Mouse (Mus musculus) neural tube, embryonic 12.5 days (tissue): ENCODE data around the gene Rev1. TPM values are rescaled to one million over a fixed set of nuclear protein-coding genes. Genes with fewer than 3 reads are reported as not detected.

Experiments
- ATAC-seq: fragments of 200-750 bp; cut with Nextera tagmentation; 2 replicates; pipeline ENCODE4 v1.8.0; 2017; ENCODE audit warnings: low read depth, mild to moderate bottlenecking, moderate TSS enrichment, moderate library complexity; ENCODE audit not compliant: low FRiP score
- H3K27ac ChIP-seq: fragments of 300-500 bp; sonication (generic); 2 replicates; pipeline ENCODE4 v1.5.1; 2016
- H3K27me3 ChIP-seq: fragments of 300-500 bp; sonication (generic); replicated peaks from 2 replicates; pipeline ENCODE4 v1.6.1; 2016; ENCODE audit warnings: mild to moderate bottlenecking
- H3K36me3 ChIP-seq: fragments of 300-500 bp; sonication (generic); 2 replicates; pipeline ENCODE4 v1.6.1; 2016; ENCODE audit warnings: mild to moderate bottlenecking
- H3K4me1 ChIP-seq: fragments of 300-500 bp; sonication (generic); 2 replicates; pipeline ENCODE4 v1.6.1; 2016
- H3K4me2 ChIP-seq: fragments of 300-500 bp; sonication (generic); replicated peaks from 2 replicates; pipeline ENCODE4 v1.6.1; 2016; ENCODE audit warnings: mild to moderate bottlenecking
- H3K4me3 ChIP-seq: fragments of 300-500 bp; sonication (generic); 2 replicates; pipeline ENCODE4 v1.5.1; 2016
- H3K9ac ChIP-seq: fragments of 300-500 bp; sonication (generic); 2 replicates; pipeline ENCODE4 v1.6.1; 2016; ENCODE audit warnings: mild to moderate bottlenecking
- H3K9me3 ChIP-seq: fragments of 300-500 bp; sonication (generic); 2 replicates; pipeline ENCODE4 v1.6.1; 2016; ENCODE audit warnings: mild to moderate bottlenecking
- WGBS: fragments of 180-500 bp; shearing (Covaris S2); methylation state at CpG from one replicate; pipeline ENCODE4 v1.1.7; 2016; 5-methylcytosine and 5-hydroxymethylcytosine counted together
- polyA plus RNA-seq: library from polyadenylated mRNA; unstranded; fragments of >200 nt; fragmentation: Nextera tagmentation; extraction: Ambion mirVana; gene quantifications from 2 replicates; pipeline ENCODE4 v1.2.1, GENCODE M21; 2016

The Rev1 gene
- polyA plus RNA-seq: 38.6 and 43.5 TPM in 2 replicates

- under 1% methylated on average over 95 of the region's 122 CpGs for WGBS
- no peaks in the 10 kb centered on the region for H3K27me3 ChIP-seq
- H3K9me3 ChIP-seq: no peaks in the 10 kb centered on the region
- peak within 1 kb of the TSS; percentile 88 for H3K4me3 ChIP-seq
- H3K9ac ChIP-seq: peak within 1 kb of the TSS; percentile 96
- peak within 1 kb of the TSS; percentile 92 for H3K27ac ChIP-seq
- peaks cover 15% of the 10 kb centered on the region for H3K4me1 ChIP-seq
- no peaks in the 10 kb centered on the region for H3K36me3 ChIP-seq
- peak within 1 kb of the TSS; percentile 84 for H3K4me2 ChIP-seq
- ATAC-seq: peak; percentile 93
Observed at GRCm38 (mm10) chr1:38129501-38130267, at the start of gene Rev1. TSS of gene Rev1 (minus strand) at chr1:38129801.

- Histone ChIP-seq H3K27me3 (no peaks in the 10 kb centered on the region), H3K4me2 (no peak overlapping the region), H3K9me3 (no peaks in the 10 kb centered on the region), H3K4me1 (no peaks in the 10 kb centered on the region), H3K27ac (no peak overlapping the region), H3K9ac (no peak overlapping the region), H3K36me3 (peaks cover 37% of the 10 kb centered on the region), H3K4me3 (no peak overlapping the region)
- no peak for ATAC-seq
- 92% methylated on average over 8 of the region's 8 CpGs for WGBS
Observed at GRCm38 (mm10) chr1:38178929-38179328, 49.3 kb upstream of the Rev1 start.

- Histone ChIP-seq H3K4me3 (no peak overlapping the region), H3K4me1 (no peaks in the 10 kb centered on the region), H3K4me2 (no peak overlapping the region), H3K27me3 (no peaks in the 10 kb centered on the region), H3K9ac (no peak overlapping the region), H3K9me3 (no peaks in the 10 kb centered on the region), H3K27ac (no peak overlapping the region), H3K36me3 (peaks cover 27% of the 10 kb centered on the region)
- ATAC-seq: no peak
- WGBS: 94% methylated on average over 7 of the region's 7 CpGs
Observed at GRCm38 (mm10) chr1:38176077-38176476, 46.5 kb upstream of the Rev1 start.

- H3K4me2 ChIP-seq: no peak overlapping the region
- ATAC-seq: no peak
- no peaks in the 10 kb centered on the region for H3K4me1 ChIP-seq
- H3K36me3 ChIP-seq: no peaks in the 10 kb centered on the region
- no peak overlapping the region for H3K27ac ChIP-seq
- no peaks in the 10 kb centered on the region for H3K9me3 ChIP-seq
- H3K27me3 ChIP-seq: no peaks in the 10 kb centered on the region
- no peak overlapping the region for H3K9ac ChIP-seq
- no peak overlapping the region for H3K4me3 ChIP-seq
- WGBS: 92% methylated on average over 4 of the region's 4 CpGs
Observed at GRCm38 (mm10) chr1:38171874-38172273, 42.3 kb upstream of the Rev1 start.

- Histone ChIP-seq H3K36me3 (no peaks in the 10 kb centered on the region), H3K27ac (no peak overlapping the region), H3K27me3 (no peaks in the 10 kb centered on the region), H3K9me3 (no peaks in the 10 kb centered on the region), H3K4me1 (no peaks in the 10 kb centered on the region), H3K9ac (no peak overlapping the region), H3K4me3 (no peak overlapping the region), H3K4me2 (no peak overlapping the region)
- ATAC-seq: no peak
- 80% methylated on average over 2 of the region's 2 CpGs for WGBS
Observed at GRCm38 (mm10) chr1:38165696-38166095, 36.1 kb upstream of the Rev1 start.

- Histone ChIP-seq H3K4me3 (no peak overlapping the region), H3K27me3 (no peaks in the 10 kb centered on the region), H3K9ac (no peak overlapping the region), H3K4me1 (no peaks in the 10 kb centered on the region), H3K9me3 (no peaks in the 10 kb centered on the region), H3K4me2 (no peak overlapping the region), H3K36me3 (no peaks in the 10 kb centered on the region), H3K27ac (no peak overlapping the region)
- 90% methylated on average over 5 of the region's 5 CpGs for WGBS
- ATAC-seq: no peak
Observed at GRCm38 (mm10) chr1:38150086-38150485, 20.5 kb upstream of the Rev1 start.

- Histone ChIP-seq H3K27me3 (no peaks in the 10 kb centered on the region), H3K9ac (no peak overlapping the region), H3K27ac (no peak overlapping the region), H3K36me3 (no peaks in the 10 kb centered on the region), H3K9me3 (no peaks in the 10 kb centered on the region), H3K4me2 (no peak overlapping the region), H3K4me1 (no peaks in the 10 kb centered on the region), H3K4me3 (no peak overlapping the region)
- 86% methylated on average over 4 of the region's 4 CpGs for WGBS
- no peak for ATAC-seq
Observed at GRCm38 (mm10) chr1:38146008-38146407, 16.4 kb upstream of the Rev1 start.

- WGBS: 80% methylated on average over 1 of the region's 1 CpGs
- Histone ChIP-seq H3K27me3 (no peaks in the 10 kb centered on the region), H3K4me3 (no peak overlapping the region), H3K9me3 (no peaks in the 10 kb centered on the region), H3K27ac (no peak overlapping the region), H3K4me1 (no peaks in the 10 kb centered on the region), H3K36me3 (no peaks in the 10 kb centered on the region), H3K4me2 (no peak overlapping the region), H3K9ac (no peak overlapping the region)
- ATAC-seq: no peak
Observed at GRCm38 (mm10) chr1:38141371-38141770, 11.8 kb upstream of the Rev1 start.

- Histone ChIP-seq H3K4me1 (no peaks in the 10 kb centered on the region), H3K27ac (no peak overlapping the region), H3K36me3 (no peaks in the 10 kb centered on the region), H3K27me3 (no peaks in the 10 kb centered on the region), H3K4me3 (no peak overlapping the region), H3K4me2 (no peak overlapping the region), H3K9me3 (no peaks in the 10 kb centered on the region), H3K9ac (no peak overlapping the region)
- ATAC-seq: no peak
- WGBS: 74% methylated on average over 2 of the region's 2 CpGs
Observed at GRCm38 (mm10) chr1:38140911-38141310, 11.3 kb upstream of the Rev1 start.

- no peaks in the 10 kb centered on the region for H3K4me1 ChIP-seq
- H3K27ac ChIP-seq: no peak overlapping the region
- WGBS: 93% methylated on average over 2 of the region's 2 CpGs
- H3K4me3 ChIP-seq: no peak overlapping the region
- H3K9me3 ChIP-seq: no peaks in the 10 kb centered on the region
- ATAC-seq: no peak
- no peak overlapping the region for H3K9ac ChIP-seq
- H3K36me3 ChIP-seq: no peaks in the 10 kb centered on the region
- no peak overlapping the region for H3K4me2 ChIP-seq
- no peaks in the 10 kb centered on the region for H3K27me3 ChIP-seq
Observed at GRCm38 (mm10) chr1:38139396-38139795, 9.8 kb upstream of the Rev1 start.

- no peak for ATAC-seq
- H3K9ac ChIP-seq: no peak overlapping the region
Observed at GRCm38 (mm10) chr1:38132942-38133341, 3.3 kb upstream of the Rev1 start.

GRCm38 (mm10) chr1:38130715-38131483 lies 1.3 kb upstream of the Rev1 start:
- Histone ChIP-seq H3K36me3 (no peaks in the 10 kb centered on the region), H3K4me3 (no peak overlapping the region), H3K4me1 (peaks cover 15% of the 10 kb centered on the region), H3K4me2 (peak overlapping the region; percentile 84; the same call in 1 of the 2 replicates), H3K9me3 (no peaks in the 10 kb centered on the region), H3K27ac (0 out of 2 replicates have a peak overlapping the region, but pooled peaks have one; percentile 92), H3K27me3 (no peaks in the 10 kb centered on the region), H3K9ac (no peak overlapping the region)
- 55% methylated on average over 10 of the region's 10 CpGs for WGBS
- no peak for ATAC-seq

More at GRCm38 (mm10) chr1:38132942-38133341, 3.3 kb upstream of the Rev1 start:
- Histone ChIP-seq H3K4me3 (no peak overlapping the region), H3K9me3 (no peaks in the 10 kb centered on the region), H3K4me2 (no peak overlapping the region), H3K36me3 (no peaks in the 10 kb centered on the region), H3K27ac (no peak overlapping the region), H3K4me1 (peaks cover 7% of the 10 kb centered on the region), H3K27me3 (no peaks in the 10 kb centered on the region)
- WGBS: 79% methylated on average over 6 of the region's 6 CpGs
